Mouse (Mus musculus) intestine, embryonic 16.5 days (tissue): ENCODE data around the gene Dnah7a. TPM values are rescaled to one million over a fixed set of nuclear protein-coding genes. Genes with fewer than 3 reads are reported as not detected.

Experiments used
- microRNA-seq: library from miRNA; unstranded; fragments of <30 nt; microRNA quantifications from one replicate; pipeline ENCODE4, GENCODE M21; 2016
- polyA plus RNA-seq: library from polyadenylated mRNA; unstranded; fragments of >200 nt; fragmentation: Nextera tagmentation; extraction: Ambion mirVana; gene quantifications from 2 replicates; pipeline ENCODE4 v1.2.1, GENCODE M21; 2015

The Dnah7a gene
- polyA plus RNA-seq, 1 experiment from 2014 or later: 0.44 TPM

Small RNA genes lying within 50 kb of the gene (microRNA-seq; reads per million reads assigned to microRNA genes)
- gene Gm25240: not detected

Other genes starting within 250 kb of the Dnah7a start
- gene Stk17b, start 78.4 kb upstream of the Dnah7a start, polyA plus RNA-seq: 16.1 and 18.3 TPM in 2 replicates